Mouse (Mus musculus): ENCODE measurements around the gene Rnf11.

DNA sequence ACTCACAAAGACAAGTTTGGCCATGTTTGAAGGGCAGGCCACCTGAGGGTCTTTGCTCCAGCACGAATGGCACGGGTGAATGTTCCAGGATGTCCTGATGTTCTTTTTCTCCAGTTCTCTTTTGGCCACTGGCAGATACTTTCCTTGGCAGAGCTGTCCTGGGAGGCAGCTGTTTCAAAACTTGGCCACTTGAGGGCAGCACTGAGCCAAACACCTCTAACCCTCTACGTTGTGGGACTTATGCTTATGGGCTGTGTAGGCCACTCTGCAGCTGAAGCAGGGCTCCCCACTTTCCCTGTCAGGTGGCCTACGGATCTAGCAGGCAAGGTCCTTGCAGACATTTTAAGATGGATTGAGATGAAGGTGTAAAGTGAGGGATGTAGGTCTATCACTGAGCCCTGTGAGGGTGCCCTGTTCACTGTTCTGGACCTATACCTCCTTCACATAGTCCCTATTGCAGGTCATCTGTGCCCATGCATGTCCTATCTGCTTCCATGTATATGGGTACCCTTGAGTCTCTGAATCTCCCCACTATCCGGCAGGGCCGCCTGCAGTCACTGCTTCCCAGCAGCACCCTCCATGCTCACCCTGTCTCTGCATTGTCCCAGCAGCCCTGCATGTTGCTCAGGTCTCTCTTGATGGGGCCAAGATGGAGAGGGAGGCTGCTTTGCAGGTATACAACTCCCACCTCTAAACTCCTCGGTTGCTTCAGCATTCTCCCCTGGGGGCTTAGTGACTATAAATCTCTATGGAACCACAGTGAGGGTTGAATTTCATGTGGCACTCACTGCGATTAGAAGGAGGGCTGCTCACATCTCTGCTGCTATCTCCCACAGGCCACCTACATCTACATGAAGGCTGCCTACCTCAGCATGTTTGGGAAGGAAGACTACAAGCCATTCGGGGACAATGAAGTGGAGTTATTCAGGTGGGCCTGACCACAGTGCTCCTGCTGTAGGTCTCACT is 46.3 kb downstream of the Rnf11 start:
- no peak for TF ChIP-seq EP300 (IDR thresholded peaks at IDR 0.05)
- TF ChIP-seq CTCF (IDR thresholded peaks at IDR 0.05), result peak; percentile 91
